Mouse (Mus musculus) embryonic fibroblast, embryonic 13.5 days (primary cell): Measurements from ENCODE around the gene Gpsm2.

Source experiments
- CTCF ChIP-seq: IDR thresholded peaks from 2 replicates; pipeline ENCODE4 v1.5.1; 2011; ENCODE audit warnings: mild to moderate bottlenecking, control low read depth, low read length, moderate library complexity, borderline replicate concordance; ENCODE audit not compliant: insufficient read depth
- POLR2A ChIP-seq: IDR thresholded peaks from 2 replicates; pipeline ENCODE4 v1.6.1; 2011; ENCODE audit warnings: low read depth, mild to moderate bottlenecking, control low read depth, low read length, moderate library complexity

DNA sequence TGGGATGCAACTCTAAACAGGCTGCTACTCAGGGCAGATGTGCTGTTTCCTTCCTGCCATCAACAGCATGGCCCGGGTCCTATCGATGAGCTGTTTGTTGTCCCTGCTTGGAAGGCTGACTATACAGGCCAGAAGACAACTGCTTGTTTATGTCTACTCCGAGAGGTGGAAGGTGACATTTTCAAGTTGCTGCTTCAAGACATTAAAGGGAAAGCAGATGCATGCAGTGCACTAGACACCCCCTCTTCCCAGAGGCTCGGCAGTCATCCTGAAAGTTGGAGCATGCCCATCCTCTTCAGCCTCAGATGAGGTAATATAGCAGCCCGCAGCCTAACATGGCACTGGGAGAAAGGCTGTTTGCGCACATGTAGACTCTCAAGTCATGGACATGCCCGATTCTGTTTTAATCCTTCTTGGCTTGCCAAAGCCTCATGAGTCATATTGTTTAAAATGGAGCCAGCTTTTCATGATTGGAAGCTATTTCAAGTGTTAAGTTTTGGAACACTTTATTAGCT, 40.5 kb upstream of the Gpsm2 start:
- TF ChIP-seq POLR2A (no peak), CTCF (no peak)
